Mouse (Mus musculus): ENCODE measurements around the gene Klhl13. TPM values are rescaled to one million over a fixed set of nuclear protein-coding genes. Genes with fewer than 3 reads are reported as not detected.

The Klhl13 gene
- 4.8 and 6.6 TPM in 2 replicates for polyA plus RNA-seq (2015; fragmentation: Nextera tagmentation; extraction: Ambion mirVana)

DNA sequence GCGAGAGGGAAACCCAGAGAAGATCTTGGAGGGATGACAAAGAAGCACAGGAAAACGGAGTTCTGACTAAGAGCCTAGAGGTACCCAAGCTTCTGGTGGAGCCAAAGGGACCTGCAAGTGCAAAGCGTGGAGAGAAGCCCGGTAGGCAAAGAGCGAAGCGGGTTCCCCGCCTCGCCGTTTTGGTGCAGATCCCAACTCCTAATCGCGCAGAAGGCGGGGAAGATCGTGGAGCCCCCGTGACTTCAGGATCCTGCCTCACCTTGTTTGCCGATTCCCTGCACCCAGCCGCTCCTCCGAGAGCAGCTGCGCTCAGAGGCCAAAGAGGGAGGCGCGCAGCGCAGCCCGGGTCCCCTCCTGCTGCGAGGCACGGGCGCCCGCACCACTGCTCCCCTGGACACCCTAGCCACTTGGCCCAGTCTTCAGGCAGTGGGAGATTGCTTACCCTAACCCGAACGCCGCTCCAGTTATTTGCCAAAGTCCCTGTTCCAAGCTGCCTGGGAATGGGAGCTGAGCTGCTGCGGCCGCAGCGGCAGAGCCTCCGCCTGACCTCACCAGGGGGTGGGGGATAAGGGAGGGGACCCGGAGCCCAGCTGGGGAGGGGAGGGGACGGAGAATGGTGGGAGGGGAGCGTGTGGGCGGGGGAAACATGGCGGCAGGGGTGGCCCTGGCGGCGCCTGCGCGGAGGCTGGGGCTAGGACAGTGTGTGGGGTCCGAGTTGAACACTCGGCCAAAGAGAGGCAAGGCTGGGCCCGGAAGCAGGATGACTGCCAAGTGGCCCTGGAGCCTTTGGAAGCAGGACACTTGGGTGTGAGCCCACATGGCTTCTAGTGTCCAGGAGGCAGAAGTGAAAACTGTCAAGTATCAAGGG, at the start of gene Klhl13:
Gene Klhl13, minus strand, starts transcription at position 569 of the 868 bp plus-strand sequence.
- no peak for DNase-seq (ENCODE audit: low spot score)

DNA sequence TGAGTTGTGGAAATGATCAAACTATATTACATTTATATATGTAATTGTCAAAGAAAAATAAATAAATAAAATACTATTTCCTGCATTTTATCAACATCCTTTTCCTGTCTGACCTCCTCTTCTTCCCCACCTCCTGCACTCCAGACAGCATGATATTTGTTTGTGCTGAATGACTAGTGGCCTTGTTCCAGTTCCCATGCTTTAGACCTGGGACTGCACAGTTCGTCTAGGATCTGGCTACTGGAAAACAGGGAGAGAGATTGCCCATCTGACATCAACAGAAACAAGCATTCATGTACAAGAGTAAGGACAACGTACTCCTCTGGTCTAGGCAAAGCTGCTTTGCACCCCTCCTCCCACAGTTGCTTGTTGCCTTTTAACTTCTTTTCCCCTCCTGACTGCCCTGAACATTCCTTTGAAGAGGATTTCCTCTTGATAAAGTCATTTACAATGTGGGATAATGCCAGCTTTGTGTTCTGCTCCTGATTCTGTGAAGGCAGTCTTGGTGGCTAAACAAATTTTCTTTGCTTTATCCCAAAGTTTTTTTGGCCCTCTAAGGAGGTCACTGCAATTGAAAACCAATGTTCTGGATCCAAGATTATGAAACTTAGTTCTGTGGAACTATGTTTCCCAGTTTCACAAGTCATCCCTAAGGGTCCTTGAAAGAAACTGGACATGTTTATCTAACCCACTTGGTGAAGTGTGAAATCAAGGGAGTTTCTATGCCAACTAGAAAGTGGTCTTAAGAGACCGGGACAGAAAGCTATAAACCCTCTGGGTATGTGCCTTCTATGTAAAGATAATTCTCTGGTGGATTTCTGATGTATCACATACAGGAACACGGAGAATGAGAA, 44.6 kb upstream of the Klhl13 start:
- DNase-seq (ENCODE audit: low spot score) = no peak

DNA sequence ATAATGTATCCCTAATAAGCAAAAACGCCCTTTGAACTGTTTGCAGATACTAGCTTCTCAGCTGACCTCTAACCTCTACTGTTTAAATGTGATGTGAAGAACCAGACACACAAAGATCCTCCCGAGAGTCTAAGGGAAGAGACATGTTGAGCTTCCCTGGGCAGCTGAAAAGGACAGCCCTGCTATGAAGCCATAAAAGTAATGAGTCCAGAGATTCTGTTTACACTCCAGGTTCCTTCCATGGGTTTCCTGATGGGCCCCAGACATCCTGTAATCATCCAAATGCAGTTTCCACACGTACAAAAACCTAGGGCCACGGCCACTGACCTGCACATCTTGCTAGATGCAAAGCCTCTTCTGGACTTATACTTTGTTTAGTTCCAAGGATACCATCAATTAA, 23.8 kb upstream of the Klhl13 start:
- no peak for DNase-seq (ENCODE audit: low spot score)

DNA sequence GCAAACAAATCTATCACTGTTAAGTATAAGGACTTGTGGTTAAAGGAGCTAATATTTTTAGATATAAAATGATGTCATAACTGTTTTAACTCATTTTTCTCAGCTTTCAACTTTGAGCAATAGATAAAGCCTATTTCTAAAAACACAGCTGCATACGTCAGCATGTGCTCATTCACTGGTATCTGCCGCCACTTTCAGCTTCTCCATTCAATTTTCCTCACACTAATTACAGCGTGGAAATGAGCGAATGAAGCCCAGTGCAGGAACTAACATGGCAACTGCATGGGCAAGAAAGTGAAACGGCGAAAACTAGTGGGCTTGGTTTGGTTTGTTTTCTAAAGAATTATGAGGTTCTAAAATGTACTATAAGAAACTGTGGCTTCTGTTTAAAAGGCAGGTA, 1.4 kb downstream of the Klhl13 start:
- no peak for DNase-seq (ENCODE audit: low spot score)

DNA sequence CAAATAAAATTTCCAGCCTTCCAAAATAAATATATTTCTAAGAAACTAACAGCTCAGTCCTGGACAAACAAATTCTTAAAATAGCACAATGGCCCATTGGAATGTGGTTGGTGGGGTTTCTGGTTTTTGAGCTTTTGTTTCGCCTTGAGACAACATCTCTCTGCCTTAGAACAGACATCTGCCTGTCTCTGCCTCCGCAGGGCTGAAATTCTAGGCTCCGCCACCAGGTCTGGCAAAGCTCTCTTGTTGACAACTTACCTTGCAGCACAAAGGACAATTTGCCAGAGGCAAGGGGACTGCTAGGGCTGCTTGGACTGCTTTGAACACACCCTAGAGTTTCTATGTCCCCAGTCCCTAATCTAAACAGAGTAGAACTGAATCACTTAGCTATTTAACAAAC, 4.4 kb downstream of the Klhl13 start:
- DNase-seq (ENCODE audit: low spot score) = no peak

DNA sequence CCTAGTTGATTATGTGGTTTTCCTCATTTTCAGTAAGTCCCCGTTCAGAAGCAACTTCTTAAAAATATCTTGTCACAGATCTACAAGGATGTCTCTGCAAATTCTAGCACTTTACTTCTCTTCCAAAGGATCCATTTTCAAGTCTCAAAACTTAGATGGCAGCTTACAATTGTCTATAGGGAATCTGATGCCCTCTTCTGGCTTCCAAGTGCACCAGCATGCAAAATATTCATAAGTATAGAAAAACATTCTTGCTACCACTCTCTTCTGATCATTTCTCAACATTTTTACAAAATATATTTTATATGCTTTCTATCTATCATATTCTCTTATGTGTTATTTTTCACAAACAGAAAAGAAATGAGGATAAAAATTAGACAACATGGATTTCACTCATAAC, 14.8 kb downstream of the Klhl13 start:
- no peak for DNase-seq (ENCODE audit: low spot score)

DNA sequence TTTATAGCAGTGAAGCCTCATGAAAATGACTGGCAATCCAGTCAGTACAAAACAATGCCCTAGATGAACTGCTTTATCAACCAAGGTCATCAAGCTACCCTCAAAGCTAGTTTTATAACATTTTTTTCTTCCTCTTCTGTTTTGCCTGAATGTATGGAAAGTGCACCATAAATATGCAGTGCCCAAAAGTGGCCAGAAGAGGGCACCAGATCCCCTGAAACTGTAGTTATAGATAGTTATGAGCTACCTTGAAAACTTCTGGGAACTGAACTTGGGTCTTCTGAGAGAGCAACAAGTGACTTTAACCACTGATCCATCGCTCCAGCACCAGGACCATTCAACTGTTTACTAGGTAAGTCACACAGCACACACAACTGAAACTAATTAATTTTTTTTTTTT, 36.8 kb downstream of the Klhl13 start:
- no peak for DNase-seq (ENCODE audit: low spot score)

DNA sequence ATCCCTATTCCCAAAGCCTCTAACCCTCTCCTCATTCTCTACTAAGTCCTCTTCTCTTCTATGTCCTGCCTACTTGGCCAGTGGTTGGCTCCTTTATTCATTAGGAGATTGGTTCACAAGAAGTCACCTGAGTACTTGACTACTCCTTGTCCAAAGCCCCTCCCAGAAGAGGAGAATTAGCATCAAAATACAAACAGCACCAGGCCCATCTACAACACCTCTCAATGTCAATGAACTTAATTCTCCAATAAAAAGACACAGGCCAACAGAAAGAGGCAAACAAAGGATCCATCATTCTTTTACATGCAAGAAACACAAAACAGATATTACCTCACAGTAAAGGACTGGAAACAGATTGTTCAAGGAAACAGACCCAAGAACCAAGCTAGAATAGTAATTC, 46.0 kb downstream of the Klhl13 start:
- no peak for DNase-seq (ENCODE audit: low spot score)

DNA sequence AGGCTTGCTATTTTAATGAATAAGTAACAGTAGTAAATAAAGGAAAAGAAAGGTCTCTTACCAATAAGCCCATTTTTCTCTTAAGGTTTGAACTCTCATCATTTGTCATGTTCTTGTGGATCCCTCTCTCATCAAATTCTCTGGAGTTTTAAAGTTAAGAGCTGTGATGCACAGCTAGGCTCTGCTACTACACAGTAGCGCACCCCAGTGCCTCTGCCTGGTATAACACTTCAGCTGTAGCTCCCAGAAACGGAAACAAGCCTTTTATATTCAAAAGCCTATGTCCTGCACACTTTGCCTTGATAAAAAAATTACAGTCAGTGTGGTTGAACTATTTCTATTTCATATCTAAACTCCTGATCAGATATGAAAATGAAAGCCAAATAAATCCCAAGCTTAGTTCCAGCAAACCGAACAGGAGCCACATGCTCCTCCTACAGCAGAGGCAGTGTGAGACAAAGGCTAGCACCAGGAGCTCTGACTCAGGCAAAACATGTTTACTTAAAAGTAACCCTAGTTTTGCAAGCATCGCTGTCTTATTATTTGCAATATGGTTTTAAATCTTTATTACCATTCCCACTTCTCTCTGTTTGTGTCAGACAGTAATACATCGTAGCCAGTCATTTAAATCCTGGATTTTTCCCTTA, 68.8 kb downstream of the Klhl13 start:
- DNase-seq (ENCODE audit: low spot score) = no peak

DNA sequence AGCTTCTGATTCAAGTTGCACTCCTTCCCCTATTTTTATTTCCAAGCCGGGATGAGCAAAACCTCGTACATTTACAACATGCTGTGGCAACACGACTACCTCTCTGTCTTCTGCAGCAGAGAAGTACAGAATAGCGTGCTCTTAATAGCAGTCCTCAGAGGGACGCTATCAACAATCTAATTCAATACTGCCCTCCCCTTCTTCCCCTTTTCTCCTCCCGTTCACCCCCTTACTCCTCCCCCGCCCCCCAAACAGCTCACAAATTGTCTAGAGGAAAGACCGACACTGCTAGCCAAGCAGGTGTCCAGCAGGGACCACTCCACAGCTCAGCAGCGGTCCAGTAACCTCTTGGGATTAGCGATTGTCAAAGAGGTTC, 79.5 kb downstream of the Klhl13 start:
- DNase-seq (ENCODE audit: low spot score) = no peak

DNA sequence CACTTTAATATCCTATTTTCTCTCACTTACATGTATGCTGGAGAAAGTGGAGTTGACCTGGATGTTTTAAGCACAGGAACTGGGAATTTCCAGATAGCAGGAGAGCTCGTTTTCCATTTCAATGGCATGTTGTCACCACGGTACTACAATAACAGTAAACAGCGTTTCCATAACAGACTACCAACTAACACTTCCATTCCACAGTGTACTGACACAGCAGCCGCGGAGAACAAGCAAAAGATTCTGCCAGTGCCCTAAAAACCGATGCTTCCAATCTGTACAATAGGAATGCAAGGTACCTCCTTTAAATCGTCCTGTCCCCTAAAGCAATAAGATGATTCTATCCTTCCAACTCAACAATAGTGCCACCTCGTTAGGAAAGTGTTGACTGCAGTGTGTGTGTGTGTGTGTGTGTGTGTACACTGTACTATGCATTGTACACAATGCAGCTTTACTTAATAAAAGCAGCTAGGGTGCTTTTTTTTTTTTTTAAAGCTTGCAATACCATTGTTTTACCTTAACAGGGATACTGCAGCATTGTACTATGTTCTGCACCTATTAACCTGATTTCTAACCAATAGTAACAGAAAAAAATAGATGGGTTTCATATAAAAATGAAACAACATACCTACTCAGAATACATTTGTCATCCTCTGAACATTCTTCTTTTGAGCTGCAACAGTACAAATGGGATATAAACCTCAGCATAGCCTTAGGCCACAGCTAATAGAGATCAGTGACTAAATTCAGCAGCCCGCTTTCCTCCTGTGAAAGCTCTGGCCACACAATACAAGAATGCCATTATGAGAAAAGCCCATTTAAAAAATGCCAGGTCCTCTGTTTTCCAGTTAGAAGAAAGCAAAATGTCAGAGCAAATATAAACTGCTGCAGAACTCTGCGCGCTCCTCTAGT, 80.1 kb downstream of the Klhl13 start:
- no peak for DNase-seq (ENCODE audit: low spot score)

DNA sequence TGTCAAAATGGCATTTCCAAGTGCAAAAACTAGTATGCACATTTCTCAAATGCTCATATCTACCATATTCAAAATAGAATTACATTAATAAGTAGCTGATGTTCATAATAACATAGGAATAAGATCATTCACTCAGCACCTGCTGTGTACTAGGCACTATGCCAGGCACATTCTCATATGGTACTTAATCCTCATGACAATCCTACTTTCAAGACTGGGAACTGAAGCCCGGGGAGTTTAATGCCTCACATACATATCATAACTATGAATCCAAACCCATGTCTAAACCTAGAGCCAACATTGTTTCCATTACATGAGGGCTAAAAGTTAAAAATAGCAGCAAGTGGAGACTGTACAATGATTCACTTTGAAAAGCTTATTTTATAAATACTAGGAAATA, 97.3 kb downstream of the Klhl13 start:
- DNase-seq (ENCODE audit: low spot score) = no peak

DNA sequence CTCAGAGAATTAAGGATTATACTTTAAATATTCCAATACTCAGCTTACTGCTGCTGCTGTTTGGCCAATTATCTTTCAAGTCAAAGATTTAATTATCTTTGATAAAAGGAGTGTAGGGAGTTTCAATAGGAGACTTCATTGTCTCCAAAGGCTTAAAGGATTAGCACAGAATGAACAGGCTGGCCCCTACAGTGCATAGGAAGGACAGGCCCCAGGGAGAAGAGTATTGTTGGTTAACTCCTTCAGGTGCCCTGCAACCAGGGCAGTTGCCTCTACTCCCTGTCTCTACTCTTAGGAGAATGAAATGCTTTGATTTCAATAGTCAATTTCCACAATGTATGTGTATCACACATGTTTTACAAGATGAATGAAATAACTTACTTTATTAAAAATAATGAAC, 116.1 kb downstream of the Klhl13 start:
- no peak for DNase-seq (ENCODE audit: low spot score)

All from thymus, postnatal 0 days (tissue).